Mouse (Mus musculus): ENCODE results near the gene Tnfaip6. TPM values are rescaled to one million over a fixed set of nuclear protein-coding genes. Genes with fewer than 3 reads are reported as not detected.

Gene Tnfaip6
- polyA plus RNA-seq, 1 experiment: 0.47 TPM

GRCm38 (mm10) chr2:52029426-52029825 is 8.4 kb upstream of the Tnfaip6 start:
- Histone ChIP-seq H3K4me3 (replicated peaks; ENCODE audit: extremely low read depth, low read depth, low read length) (no peak overlapping the region), H3K4me1 (ENCODE audit: control insufficient read depth, insufficient read depth, low read length) (no peaks in the 10 kb centered on the region)
- WGBS: 87% methylated on average over 3 of the region's 3 CpGs
- DNase-seq: no peak
- TF ChIP-seq CTCF (IDR thresholded peaks at IDR 0.05; ENCODE audit: insufficient read depth, low read length) (no peak), POLR2A (IDR thresholded peaks at IDR 0.05; ENCODE audit: borderline replicate concordance, extremely low read depth, low read depth, low read length) (no peak)

- Histone ChIP-seq H3K4me1 (ENCODE audit: control insufficient read depth, insufficient read depth, low read length) (no peaks in the 10 kb centered on the region), H3K4me3 (replicated peaks; ENCODE audit: extremely low read depth, low read depth, low read length) (no peak overlapping the region)
- 49% methylated on average over 4 of the region's 4 CpGs for WGBS
- TF ChIP-seq POLR2A (IDR thresholded peaks at IDR 0.05; ENCODE audit: borderline replicate concordance, extremely low read depth, low read depth, low read length) (no peak), CTCF (IDR thresholded peaks at IDR 0.05; ENCODE audit: insufficient read depth, low read length) (no peak)
- no peak for DNase-seq
These were observed 6.3 kb upstream of the Tnfaip6 start for GRCm38 (mm10) chr2:52031491-52031890.

GRCm38 (mm10) chr2:52034601-52035000 is 3.2 kb upstream of the Tnfaip6 start:
- H3K4me3 ChIP-seq (replicated peaks; ENCODE audit: extremely low read depth, low read depth, low read length): no peak overlapping the region
- TF ChIP-seq POLR2A (IDR thresholded peaks at IDR 0.05; ENCODE audit: borderline replicate concordance, extremely low read depth, low read depth, low read length): no peak
- TF ChIP-seq CTCF (IDR thresholded peaks at IDR 0.05; ENCODE audit: insufficient read depth, low read length): no peak
- WGBS: 90% methylated on average over 4 of the region's 4 CpGs
- peaks cover 4% of the 10 kb centered on the region for H3K4me1 ChIP-seq (ENCODE audit: control insufficient read depth, insufficient read depth, low read length)
- DNase-seq: no peak

- no peak for DNase-seq
- H3K4me1 ChIP-seq (ENCODE audit: control insufficient read depth, insufficient read depth, low read length): peaks cover 4% of the 10 kb centered on the region
- 71% methylated on average over 4 of the region's 4 CpGs for WGBS
- TF ChIP-seq POLR2A (IDR thresholded peaks at IDR 0.05; ENCODE audit: borderline replicate concordance, extremely low read depth, low read depth, low read length): no peak
- TF ChIP-seq CTCF (IDR thresholded peaks at IDR 0.05; ENCODE audit: insufficient read depth, low read length): no peak
- no peak overlapping the region for H3K4me3 ChIP-seq (replicated peaks; ENCODE audit: extremely low read depth, low read depth, low read length)
These were observed 2.7 kb upstream of the Tnfaip6 start for GRCm38 (mm10) chr2:52035144-52035543.

GRCm38 (mm10) chr2:52036929-52037595 is 747 bp upstream of the Tnfaip6 start:
- 64% methylated on average over 9 of the region's 11 CpGs for WGBS
- TF ChIP-seq POLR2A (IDR thresholded peaks at IDR 0.05; ENCODE audit: borderline replicate concordance, extremely low read depth, low read depth, low read length) (no peak), CTCF (IDR thresholded peaks at IDR 0.05; ENCODE audit: insufficient read depth, low read length) (no peak)
- DNase-seq: no peak
- Histone ChIP-seq H3K4me1 (ENCODE audit: control insufficient read depth, insufficient read depth, low read length) (peaks cover 4% of the 10 kb centered on the region), H3K4me3 (replicated peaks; ENCODE audit: extremely low read depth, low read depth, low read length) (no peak overlapping the region)

GRCm38 (mm10) chr2:52038558-52038957 is 749 bp downstream of the Tnfaip6 start:
- Histone ChIP-seq H3K4me3 (replicated peaks; ENCODE audit: extremely low read depth, low read depth, low read length) (no peak overlapping the region), H3K4me1 (ENCODE audit: control insufficient read depth, insufficient read depth, low read length) (peaks cover 4% of the 10 kb centered on the region)
- no peak for DNase-seq
- 69% methylated on average over 5 of the region's 5 CpGs for WGBS
- TF ChIP-seq POLR2A (IDR thresholded peaks at IDR 0.05; ENCODE audit: borderline replicate concordance, extremely low read depth, low read depth, low read length) (no peak), CTCF (IDR thresholded peaks at IDR 0.05; ENCODE audit: insufficient read depth, low read length) (no peak)

- no peak for DNase-seq
- TF ChIP-seq POLR2A (IDR thresholded peaks at IDR 0.05; ENCODE audit: borderline replicate concordance, extremely low read depth, low read depth, low read length) (no peak), CTCF (IDR thresholded peaks at IDR 0.05; ENCODE audit: insufficient read depth, low read length) (no peak)
- 87% methylated on average over 8 of the region's 8 CpGs for WGBS
- Histone ChIP-seq H3K4me1 (ENCODE audit: control insufficient read depth, insufficient read depth, low read length) (peaks cover 4% of the 10 kb centered on the region), H3K4me3 (replicated peaks; ENCODE audit: extremely low read depth, low read depth, low read length) (no peak overlapping the region)
These were observed 1.4 kb downstream of the Tnfaip6 start for GRCm38 (mm10) chr2:52039083-52039801.

GRCm38 (mm10) chr2:52042132-52042531 is 4.3 kb downstream of the Tnfaip6 start:
- WGBS: 90% methylated on average over 3 of the region's 3 CpGs

GRCm38 (mm10) chr2:52042714-52043113 is 4.9 kb downstream of the Tnfaip6 start:
- Histone ChIP-seq H3K4me3 (replicated peaks; ENCODE audit: extremely low read depth, low read depth, low read length) (no peak overlapping the region), H3K4me1 (ENCODE audit: control insufficient read depth, insufficient read depth, low read length) (peaks cover 4% of the 10 kb centered on the region)
- 36% methylated on average over 5 of the region's 5 CpGs for WGBS
- no peak for DNase-seq
- TF ChIP-seq POLR2A (IDR thresholded peaks at IDR 0.05; ENCODE audit: borderline replicate concordance, extremely low read depth, low read depth, low read length) (no peak), CTCF (IDR thresholded peaks at IDR 0.05; ENCODE audit: insufficient read depth, low read length) (no peak)

More at GRCm38 (mm10) chr2:52042132-52042531, 4.3 kb downstream of the Tnfaip6 start:
- no peak for DNase-seq
- Histone ChIP-seq H3K4me3 (replicated peaks; ENCODE audit: extremely low read depth, low read depth, low read length) (no peak overlapping the region), H3K4me1 (ENCODE audit: control insufficient read depth, insufficient read depth, low read length) (peaks cover 4% of the 10 kb centered on the region)
- TF ChIP-seq POLR2A (IDR thresholded peaks at IDR 0.05; ENCODE audit: borderline replicate concordance, extremely low read depth, low read depth, low read length) (no peak), CTCF (IDR thresholded peaks at IDR 0.05; ENCODE audit: insufficient read depth, low read length) (no peak)

- no peak for TF ChIP-seq CTCF (IDR thresholded peaks at IDR 0.05; ENCODE audit: insufficient read depth, low read length)
- no peak for TF ChIP-seq POLR2A (IDR thresholded peaks at IDR 0.05; ENCODE audit: borderline replicate concordance, extremely low read depth, low read depth, low read length)
- Histone ChIP-seq H3K4me1 (ENCODE audit: control insufficient read depth, insufficient read depth, low read length) (no peaks in the 10 kb centered on the region), H3K4me3 (replicated peaks; ENCODE audit: extremely low read depth, low read depth, low read length) (no peak overlapping the region)
- DNase-seq: no peak
- 87% methylated on average over 11 of the region's 11 CpGs for WGBS
These were observed 5.7 kb downstream of the Tnfaip6 start for GRCm38 (mm10) chr2:52043485-52043884.
